Mouse (Mus musculus) forebrain, embryonic 13.5 days (tissue): ENCODE measurements around the gene Gm28553. TPM values are rescaled to one million over a fixed set of nuclear protein-coding genes. Genes with fewer than 3 reads are reported as not detected.
"Not testable (repeated sequence)": the region's sequence is repeated elsewhere in the genome, so short reads cannot be mapped to it uniquely, and the experiment has no call there.

ENCODE experiments used
- ATAC-seq: fragments of 200-750 bp; cut with Nextera tagmentation; 2 replicates; pipeline ENCODE4 v1.8.0; 2017
- H3K27ac ChIP-seq: fragments of 300-500 bp; sonication (generic); 2 replicates; pipeline ENCODE4 v1.5.1; 2015; ENCODE audit warnings: inconsistent platforms, mild to moderate bottlenecking, moderate library complexity
- H3K27me3 ChIP-seq: fragments of 300-500 bp; sonication (generic); 2 replicates; pipeline ENCODE4 v1.6.1; 2015; ENCODE audit warnings: mild to moderate bottlenecking, inconsistent platforms
- H3K36me3 ChIP-seq: fragments of 300-500 bp; sonication (generic); 2 replicates; pipeline ENCODE4 v1.6.1; 2015; ENCODE audit warnings: mild to moderate bottlenecking, inconsistent platforms; ENCODE audit not compliant: poor library complexity, severe bottlenecking
- H3K4me1 ChIP-seq: fragments of 300-500 bp; sonication (generic); 2 replicates; pipeline ENCODE4 v1.6.1; 2015; ENCODE audit warnings: inconsistent platforms
- H3K4me2 ChIP-seq: fragments of 300-500 bp; sonication (generic); 2 replicates; pipeline ENCODE4 v1.6.1; 2015; ENCODE audit warnings: inconsistent platforms, mild to moderate bottlenecking, moderate library complexity
- H3K4me3 ChIP-seq: fragments of 300-500 bp; sonication (generic); 2 replicates; pipeline ENCODE4 v1.5.1; 2015; ENCODE audit warnings: mild to moderate bottlenecking, inconsistent platforms
- H3K9ac ChIP-seq: fragments of 300-500 bp; sonication (generic); 2 replicates; pipeline ENCODE4 v1.6.1; 2015; ENCODE audit warnings: mild to moderate bottlenecking, inconsistent platforms
- H3K9me3 ChIP-seq: fragments of 300-500 bp; sonication (generic); replicated peaks from 2 replicates; pipeline ENCODE4 v1.6.1; 2016; ENCODE audit warnings: inconsistent platforms
- WGBS: fragments of 180-500 bp; shearing (Covaris S2); methylation state at CpG from one replicate; pipeline ENCODE4 v1.1.7; 2015; 5-methylcytosine and 5-hydroxymethylcytosine counted together
- polyA plus RNA-seq: library from polyadenylated mRNA; unstranded; fragments of >200 nt; fragmentation: Nextera tagmentation; extraction: Ambion mirVana; gene quantifications from 2 replicates; pipeline ENCODE4 v1.2.1, GENCODE M21; 2015

The Gm28553 gene
- not detected in 2 replicates for polyA plus RNA-seq

DNA sequence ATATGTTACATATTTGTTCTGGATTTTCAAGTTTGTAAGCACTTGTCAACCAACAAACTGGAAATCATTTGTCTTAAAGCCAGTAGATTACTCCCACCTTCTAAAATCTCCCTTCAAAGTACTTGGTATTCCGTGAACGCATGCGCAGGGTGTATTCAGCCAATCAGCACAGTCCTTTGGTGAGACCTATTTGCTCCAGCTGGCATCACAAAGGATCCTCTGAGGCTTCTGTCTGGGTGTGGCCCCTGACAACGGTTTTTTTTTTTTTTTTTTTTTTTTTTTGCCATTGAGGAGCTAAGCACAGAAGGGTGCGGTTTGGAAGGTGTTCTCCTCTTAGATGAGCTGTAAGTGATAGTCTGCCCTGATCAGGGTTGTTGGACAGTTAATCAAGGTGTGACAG, at the start of gene Gm28553:
Gm28553 (plus strand) TSS at position 301 of the 400 bp plus-strand sequence.
- not testable (repeated sequence) for H3K9me3 ChIP-seq, H3K36me3 ChIP-seq, H3K27ac ChIP-seq, H3K4me2 ChIP-seq, ATAC-seq, H3K4me3 ChIP-seq, H3K27me3 ChIP-seq, H3K9ac ChIP-seq, H3K4me1 ChIP-seq
- WGBS = no CpG with 5 or more reads among the region's 5 CpGs
